Mouse (Mus musculus) G1E (cell line): Measurements from ENCODE around the gene Lrfn5. TPM values are rescaled to one million over a fixed set of nuclear protein-coding genes. Genes with fewer than 3 reads are reported as not detected.

Source experiments
- ATAC-seq: 2 replicates; pipeline ENCODE4 v1.8.0; 2016; ENCODE audit warnings: mild to moderate bottlenecking; ENCODE audit not compliant: insufficient number of reproducible peaks, poor library complexity, low FRiP score, severe bottlenecking; ENCODE audit errors: extremely low read depth
- DNase-seq: peaks from one replicate; pipeline ENCODE4 v3.0.0; 2012; ENCODE audit warnings: low spot score
- H3K27me3 ChIP-seq: 2 replicates; pipeline ENCODE4 v1.6.1; 2012; ENCODE audit warnings: mild to moderate bottlenecking, low read length, inconsistent platforms; ENCODE audit not compliant: insufficient read depth
- H3K36me3 ChIP-seq: replicated peaks from 2 replicates; pipeline ENCODE3; 2012; ENCODE audit warnings: mild to moderate bottlenecking, inconsistent platforms
- H3K4me1 ChIP-seq: 2 replicates; pipeline ENCODE4 v1.6.1; 2012; ENCODE audit warnings: low read depth, low read length, inconsistent platforms, mixed read lengths; ENCODE audit not compliant: insufficient read depth
- H3K4me3 ChIP-seq: 2 replicates; pipeline ENCODE4 v1.5.1; 2012; ENCODE audit warnings: low read depth, mild to moderate bottlenecking, inconsistent platforms, low read length, moderate library complexity, mixed read lengths
- H3K9me3 ChIP-seq: replicated peaks from 2 replicates; pipeline ENCODE4 v1.6.1; 2012; ENCODE audit warnings: inconsistent platforms
- CTCF ChIP-seq: IDR thresholded peaks from 2 replicates; pipeline ENCODE4 v1.5.1; 2012; ENCODE audit warnings: low read depth, low read length, inconsistent platforms, mixed read lengths
- GATA1 ChIP-seq: IDR thresholded peaks from 2 replicates; pipeline ENCODE4 v1.6.1; 2012; ENCODE audit warnings: borderline replicate concordance, low read length, inconsistent platforms, mixed read lengths
- GATA2 ChIP-seq: IDR thresholded peaks from 2 replicates; pipeline ENCODE4 v1.6.1; 2012; ENCODE audit warnings: low read depth, low read length, inconsistent platforms, borderline replicate concordance
- POLR2AphosphoS5 ChIP-seq: IDR thresholded peaks from 2 replicates; pipeline ENCODE4 v1.6.1; 2012; ENCODE audit warnings: low read depth, low read length, inconsistent platforms; ENCODE audit not compliant: insufficient replicate concordance
- TAL1 ChIP-seq: conservative IDR thresholded peaks from 2 replicates; pipeline ENCODE4 v1.6.1; 2012; ENCODE audit warnings: low read depth, low read length, inconsistent platforms, mixed read lengths
- polyA plus RNA-seq: library from polyadenylated mRNA; stranded (reverse); fragments of >175 nt; gene quantifications from 2 replicates; pipeline ENCODE4 v1.2.3, GENCODE M21; 2012
- total RNA-seq, 2 experiments: library from RNA; stranded (forward) in 1 of 2; stranded (reverse) in 1 of 2; fragments of 200-1000 nt in 1 of 2; fragments of >200 nt in 1 of 2; fragmentation: Nextera tagmentation in 1 of 2; gene quantifications; 2 replicates each; pipeline ENCODE4 v1.2.3; 2014 to 2017

The Lrfn5 gene
- not detected in 2 replicates for total RNA-seq (2014; fragmentation: Nextera tagmentation)
- total RNA-seq (2017): 0.12 and 0.33 TPM in 2 replicates
- not detected in 2 replicates for polyA plus RNA-seq

- H3K4me1 ChIP-seq: no peaks in the 10 kb centered on the region
- TF ChIP-seq CTCF: no peak
- TF ChIP-seq GATA2: no peak
- no peak for TF ChIP-seq POLR2AphosphoS5
- no peak for TF ChIP-seq TAL1
- peaks cover 32% of the 10 kb centered on the region for H3K9me3 ChIP-seq
- no peaks in the 10 kb centered on the region for H3K36me3 ChIP-seq
- peak within 1 kb of the TSS; percentile 16; the same call in 1 of the 2 replicates for H3K4me3 ChIP-seq
- ATAC-seq (no peak), DNase-seq (no peak)
- no peaks in the 10 kb centered on the region for H3K27me3 ChIP-seq
Observed at GRCm38 (mm10) chr12:61522829-61523370, at the start of gene Lrfn5. Lrfn5 (plus strand) TSS chr12:61523150.

- DNase-seq (no peak), ATAC-seq (no peak)
- no peak overlapping the region for H3K4me3 ChIP-seq
- no peaks in the 10 kb centered on the region for H3K36me3 ChIP-seq
- H3K9me3 ChIP-seq: peaks cover 32% of the 10 kb centered on the region
- TF ChIP-seq TAL1: no peak
- no peak for TF ChIP-seq POLR2AphosphoS5
- TF ChIP-seq GATA2: no peak
- no peak for TF ChIP-seq CTCF
- TF ChIP-seq GATA1: no peak
- H3K4me1 ChIP-seq: no peaks in the 10 kb centered on the region
- H3K27me3 ChIP-seq: no peaks in the 10 kb centered on the region
Observed at GRCm38 (mm10) chr12:61521501-61522147, 1.3 kb upstream of the Lrfn5 start.

- peaks cover 32% of the 10 kb centered on the region for H3K9me3 ChIP-seq
- no peaks in the 10 kb centered on the region for H3K4me1 ChIP-seq
- TF ChIP-seq POLR2AphosphoS5: no peak
- TF ChIP-seq GATA2: no peak
- no peak for TF ChIP-seq GATA1
- no peak for TF ChIP-seq CTCF
- no peak for TF ChIP-seq TAL1
- DNase-seq (no peak), ATAC-seq (no peak)
- H3K36me3 ChIP-seq: no peaks in the 10 kb centered on the region
- no peak overlapping the region for H3K4me3 ChIP-seq
- no peaks in the 10 kb centered on the region for H3K27me3 ChIP-seq
Observed at GRCm38 (mm10) chr12:61522148-61522828, 662 bp upstream of the Lrfn5 start.

- Histone ChIP-seq H3K36me3 (no peaks in the 10 kb centered on the region), H3K4me3 (no peak overlapping the region), H3K27me3 (no peaks in the 10 kb centered on the region), H3K4me1 (no peaks in the 10 kb centered on the region), H3K9me3 (peaks cover 32% of the 10 kb centered on the region)
- TF ChIP-seq GATA1: no peak
- TF ChIP-seq TAL1: no peak
- TF ChIP-seq CTCF: no peak
- no peak for TF ChIP-seq GATA2
- TF ChIP-seq POLR2AphosphoS5: no peak
- ATAC-seq (no peak), DNase-seq (no peak)
Observed at GRCm38 (mm10) chr12:61523631-61524182, 757 bp downstream of the Lrfn5 start.

GRCm38 (mm10) chr12:61524183-61524651 lies 1.3 kb downstream of the Lrfn5 start:
- H3K27me3 ChIP-seq: no peaks in the 10 kb centered on the region
- DNase-seq (no peak), ATAC-seq (no peak)
- TF ChIP-seq GATA1 (no peak), CTCF (no peak), TAL1 (no peak), GATA2 (no peak), POLR2AphosphoS5 (no peak)
- no peaks in the 10 kb centered on the region for H3K36me3 ChIP-seq
- 0 out of 2 replicates have a peak overlapping the region, but pooled peaks have one; percentile 21 for H3K4me3 ChIP-seq
- H3K4me1 ChIP-seq: no peaks in the 10 kb centered on the region
- peaks cover 32% of the 10 kb centered on the region for H3K9me3 ChIP-seq

- TF ChIP-seq CTCF: no peak
- TF ChIP-seq GATA1: no peak
- TF ChIP-seq POLR2AphosphoS5: no peak
- TF ChIP-seq GATA2: no peak
- no peak for TF ChIP-seq TAL1
- H3K36me3 ChIP-seq: no peaks in the 10 kb centered on the region
- no peak for ATAC-seq
Observed at GRCm38 (mm10) chr12:61526199-61526598, 3.2 kb downstream of the Lrfn5 start.

More at GRCm38 (mm10) chr12:61526199-61526598, 3.2 kb downstream of the Lrfn5 start:
- Histone ChIP-seq H3K9me3 (peaks cover 32% of the 10 kb centered on the region), H3K27me3 (no peaks in the 10 kb centered on the region), H3K4me1 (no peaks in the 10 kb centered on the region), H3K4me3 (no peak overlapping the region)
- no peak for DNase-seq
